Mouse (Mus musculus) embryonic facial prominence, embryonic 12.5 days (tissue): Measurements from ENCODE around the gene Brinp2. TPM values are rescaled to one million over a fixed set of nuclear protein-coding genes. Genes with fewer than 3 reads are reported as not detected.

ENCODE experiments used
- ATAC-seq: fragments of 200-750 bp; cut with Nextera tagmentation; 2 replicates; pipeline ENCODE4 v1.8.0; 2017; ENCODE audit not compliant: insufficient number of reproducible peaks, insufficient read depth, low FRiP score, low TSS enrichment
- H3K27ac ChIP-seq: fragments of 300-500 bp; sonication (generic); 2 replicates; pipeline ENCODE4 v1.5.1; 2016; ENCODE audit warnings: mild to moderate bottlenecking
- H3K27me3 ChIP-seq: fragments of 300-500 bp; sonication (generic); 2 replicates; pipeline ENCODE4 v1.6.1; 2016; ENCODE audit warnings: mild to moderate bottlenecking, moderate library complexity
- H3K36me3 ChIP-seq: fragments of 300-500 bp; sonication (generic); 2 replicates; pipeline ENCODE4 v1.6.1; 2016; ENCODE audit warnings: mild to moderate bottlenecking
- H3K4me1 ChIP-seq: fragments of 300-500 bp; sonication (generic); 2 replicates; pipeline ENCODE4 v1.6.1; 2016
- H3K4me2 ChIP-seq: fragments of 300-500 bp; sonication (generic); replicated peaks from 2 replicates; pipeline ENCODE4 v1.6.1; 2016; ENCODE audit warnings: mild to moderate bottlenecking, moderate library complexity
- H3K4me3 ChIP-seq: fragments of 300-500 bp; sonication (generic); 2 replicates; pipeline ENCODE4 v1.5.1; 2016; ENCODE audit warnings: mild to moderate bottlenecking
- H3K9ac ChIP-seq: fragments of 300-500 bp; sonication (generic); 2 replicates; pipeline ENCODE4 v1.6.1; 2016; ENCODE audit warnings: mild to moderate bottlenecking, moderate library complexity
- H3K9me3 ChIP-seq: fragments of 300-500 bp; sonication (generic); 2 replicates; pipeline ENCODE4 v1.6.1; 2016; ENCODE audit warnings: mild to moderate bottlenecking, moderate library complexity
- WGBS: fragments of 180-500 bp; shearing (Covaris S2); methylation state at CpG from one replicate; pipeline ENCODE4 v1.1.7; 2016; 5-methylcytosine and 5-hydroxymethylcytosine counted together
- polyA plus RNA-seq: library from polyadenylated mRNA; unstranded; fragments of >200 nt; fragmentation: Nextera tagmentation; extraction: Ambion mirVana; gene quantifications from 2 replicates; pipeline ENCODE4 v1.2.1, GENCODE M21; 2016

Gene Brinp2
- polyA plus RNA-seq, 1 experiment from 2014 or later: 1.1 TPM

- no peaks in the 10 kb centered on the region for H3K36me3 ChIP-seq
- H3K27ac ChIP-seq: no peak overlapping the region
- no peaks in the 10 kb centered on the region for H3K9me3 ChIP-seq
- no peak for ATAC-seq
- 11% methylated on average over 28 of the region's 28 CpGs for whole genome bisulfite sequencing
- peaks cover 35% of the 10 kb centered on the region for H3K27me3 ChIP-seq
- peaks cover 7% of the 10 kb centered on the region; the same call in 1 of the 2 replicates for H3K4me1 ChIP-seq
- H3K4me3 ChIP-seq: peak overlapping the region; percentile 58
- peak overlapping the region; percentile 83 for H3K4me2 ChIP-seq
- 0 out of 2 replicates have a peak overlapping the region, but pooled peaks have one; percentile 31 for H3K9ac ChIP-seq
Measured at GRCm38 (mm10) chr1:158355177-158356050, 712 bp downstream of the Brinp2 start.

DNA sequence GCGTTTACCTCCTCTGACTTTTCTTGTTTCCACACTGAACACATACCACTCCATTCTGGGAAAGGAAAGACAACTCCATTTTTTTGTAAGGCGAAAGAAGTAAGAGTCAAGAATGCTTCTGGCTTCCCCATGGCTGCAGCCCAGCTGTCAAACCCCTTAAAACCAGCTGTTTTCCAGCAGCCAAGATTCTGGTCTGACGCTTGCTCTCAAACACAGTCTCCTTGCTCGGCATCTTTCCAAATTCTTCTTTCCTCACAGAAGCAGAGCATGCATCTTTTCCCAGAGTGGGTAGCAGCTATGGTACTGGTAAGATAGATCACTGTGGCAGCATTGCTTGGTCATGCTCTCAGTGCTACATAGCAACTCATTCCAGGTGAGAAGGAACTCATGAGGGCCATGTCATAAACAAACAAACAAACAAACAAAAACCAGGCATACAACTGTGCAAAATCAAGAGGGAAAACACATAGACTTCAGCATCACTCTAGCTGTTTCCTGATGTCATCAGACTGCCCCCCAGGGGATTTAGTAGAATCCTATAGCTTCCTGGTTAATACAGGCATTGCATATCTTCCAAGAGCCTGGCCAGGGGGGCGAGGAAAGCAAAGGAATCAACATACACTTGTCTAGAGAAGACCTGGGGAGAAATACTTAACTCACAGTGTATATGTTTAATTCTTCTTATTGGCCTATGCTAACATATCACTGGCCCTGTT, 2.3 kb downstream of the Brinp2 start:
- Histone ChIP-seq H3K4me3 (no peak overlapping the region), H3K9me3 (no peaks in the 10 kb centered on the region), H3K4me2 (no peak overlapping the region), H3K27ac (no peak overlapping the region), H3K9ac (no peak overlapping the region), H3K27me3 (peaks cover 35% of the 10 kb centered on the region), H3K36me3 (no peaks in the 10 kb centered on the region), H3K4me1 (peaks cover 7% of the 10 kb centered on the region; the same call in 1 of the 2 replicates)
- no peak for ATAC-seq
- 77% methylated on average over 5 of the region's 5 CpGs for WGBS

GRCm38 (mm10) chr1:158343243-158343714, 12.8 kb downstream of the Brinp2 start:
- ATAC-seq: no peak
- H3K9me3 ChIP-seq: no peaks in the 10 kb centered on the region
- H3K4me2 ChIP-seq: no peak overlapping the region
- no peak overlapping the region for H3K9ac ChIP-seq
- no peak overlapping the region for H3K27ac ChIP-seq
- 36% methylated on average over 6 of the region's 6 CpGs for WGBS
- H3K27me3 ChIP-seq: no peaks in the 10 kb centered on the region
- H3K4me3 ChIP-seq: no peak overlapping the region
- no peaks in the 10 kb centered on the region for H3K4me1 ChIP-seq
- H3K36me3 ChIP-seq: no peaks in the 10 kb centered on the region

- Histone ChIP-seq H3K9me3 (no peaks in the 10 kb centered on the region), H3K4me2 (no peak overlapping the region), H3K4me3 (no peak overlapping the region), H3K27ac (no peak overlapping the region), H3K36me3 (no peaks in the 10 kb centered on the region), H3K9ac (no peak overlapping the region), H3K27me3 (no peaks in the 10 kb centered on the region), H3K4me1 (no peaks in the 10 kb centered on the region)
- WGBS: 89% methylated on average over 2 of the region's 2 CpGs
- ATAC-seq: no peak
Measured at GRCm38 (mm10) chr1:158328839-158329238, 27.3 kb downstream of the Brinp2 start.

DNA sequence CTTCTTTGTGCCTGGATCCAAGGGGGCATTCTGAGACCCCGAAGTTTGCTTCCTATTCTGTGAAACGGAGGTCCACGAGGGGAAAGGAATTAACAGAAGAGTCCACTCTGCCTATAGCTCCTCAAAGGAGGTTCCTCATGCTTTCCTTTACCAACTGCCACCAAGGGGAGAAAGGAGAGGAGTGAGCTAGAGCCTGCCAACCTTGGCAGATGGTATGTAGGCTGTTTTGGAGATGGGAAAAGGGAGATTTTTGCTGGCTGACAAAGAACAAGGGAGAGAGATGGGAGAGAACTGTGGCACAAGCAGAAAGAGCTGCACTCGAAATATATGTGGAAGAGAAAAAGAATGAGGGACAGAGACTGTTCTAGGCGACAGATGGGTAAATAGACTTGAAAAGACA, 28.0 kb downstream of the Brinp2 start:
- no peaks in the 10 kb centered on the region for H3K27me3 ChIP-seq
- no peak overlapping the region for H3K9ac ChIP-seq
- no peaks in the 10 kb centered on the region for H3K36me3 ChIP-seq
- WGBS: 82% methylated on average over 5 of the region's 5 CpGs
- H3K9me3 ChIP-seq: no peaks in the 10 kb centered on the region
- H3K4me1 ChIP-seq: no peaks in the 10 kb centered on the region
- no peak for ATAC-seq
- H3K27ac ChIP-seq: no peak overlapping the region
- no peak overlapping the region for H3K4me2 ChIP-seq
- no peak overlapping the region for H3K4me3 ChIP-seq

DNA sequence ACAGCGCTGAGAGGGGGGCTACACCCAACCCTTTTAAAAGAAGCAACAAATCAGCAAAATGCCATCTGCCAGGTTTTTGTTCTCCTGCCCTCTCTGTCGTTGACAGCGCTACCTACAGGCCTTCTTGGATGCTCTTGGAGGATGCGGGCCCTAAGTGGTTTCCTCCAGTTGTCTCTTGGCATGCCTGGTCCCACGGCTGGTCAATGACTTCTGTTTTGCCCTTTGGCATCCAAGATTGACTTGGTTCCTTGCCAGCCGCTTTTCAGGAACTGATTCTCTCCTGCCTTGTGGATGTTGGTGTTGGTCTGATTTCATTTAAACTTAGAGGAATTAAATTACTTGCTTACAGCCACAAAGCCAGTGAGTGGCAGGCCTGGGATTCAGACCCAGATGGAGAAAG, 32.8 kb downstream of the Brinp2 start:
- Histone ChIP-seq H3K9ac (no peak overlapping the region), H3K27ac (peak overlapping the region; percentile 7; the same call in 1 of the 2 replicates), H3K9me3 (no peaks in the 10 kb centered on the region), H3K4me3 (no peak overlapping the region), H3K4me2 (no peak overlapping the region), H3K27me3 (no peaks in the 10 kb centered on the region), H3K36me3 (no peaks in the 10 kb centered on the region), H3K4me1 (no peaks in the 10 kb centered on the region)
- ATAC-seq: no peak
- 67% methylated on average over 6 of the region's 6 CpGs for WGBS

DNA sequence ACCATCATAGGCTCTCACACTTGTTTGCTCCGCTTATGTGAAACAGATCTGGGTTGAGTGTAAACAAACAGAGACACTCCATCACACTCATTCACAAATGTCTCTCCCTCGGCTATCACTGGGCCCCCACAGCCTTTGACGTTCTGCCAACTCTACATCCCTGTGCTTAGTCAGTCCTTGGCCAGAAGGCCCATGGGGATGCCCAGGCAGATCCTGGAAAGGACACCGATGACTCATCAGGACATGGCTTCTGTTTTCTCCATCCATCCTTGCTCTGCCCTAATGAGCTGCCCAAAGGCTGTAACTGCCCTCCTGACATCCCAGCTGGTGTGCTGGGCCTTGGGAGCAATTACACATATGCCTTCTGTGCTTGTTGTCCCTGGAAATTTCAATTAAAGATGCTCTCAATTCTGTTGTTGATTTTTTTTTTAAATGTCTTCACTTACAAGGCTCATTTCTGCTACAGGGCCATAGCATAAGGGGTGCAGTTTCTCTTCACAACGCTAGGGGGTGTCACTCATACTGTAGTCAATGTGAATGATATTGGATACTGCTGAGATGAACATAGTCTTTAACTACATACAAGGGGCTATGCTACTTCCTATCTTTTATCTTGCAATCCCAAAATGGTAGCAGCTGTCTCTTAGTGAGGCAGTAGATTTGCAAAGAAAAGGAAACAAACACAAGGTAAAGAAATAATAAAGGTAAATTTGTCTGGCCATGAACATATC, 45.5 kb downstream of the Brinp2 start:
- H3K4me3 ChIP-seq: no peak overlapping the region
- no peak for ATAC-seq
- WGBS: 76% methylated on average over 5 of the region's 5 CpGs

GRCm38 (mm10) chr1:158297042-158297441, 59.1 kb downstream of the Brinp2 start:
- Histone ChIP-seq H3K4me2 (no peak overlapping the region), H3K9ac (no peak overlapping the region), H3K4me1 (peaks cover 16% of the 10 kb centered on the region), H3K4me3 (no peak overlapping the region), H3K36me3 (no peaks in the 10 kb centered on the region), H3K27ac (no peak overlapping the region), H3K27me3 (0 out of 2 replicates have a peak, but pooled peaks cover 3% of the 10 kb centered on the region), H3K9me3 (no peaks in the 10 kb centered on the region)
- 54% methylated on average over 7 of the region's 7 CpGs for WGBS
- ATAC-seq: no peak

More for the DNA sequence above, 45.5 kb downstream of the Brinp2 start:
- H3K9ac ChIP-seq: no peak overlapping the region
- H3K4me2 ChIP-seq: no peak overlapping the region
- no peaks in the 10 kb centered on the region for H3K36me3 ChIP-seq
- H3K9me3 ChIP-seq: no peaks in the 10 kb centered on the region
- H3K27ac ChIP-seq: no peak overlapping the region
- H3K4me1 ChIP-seq: no peaks in the 10 kb centered on the region
- no peaks in the 10 kb centered on the region for H3K27me3 ChIP-seq

DNA sequence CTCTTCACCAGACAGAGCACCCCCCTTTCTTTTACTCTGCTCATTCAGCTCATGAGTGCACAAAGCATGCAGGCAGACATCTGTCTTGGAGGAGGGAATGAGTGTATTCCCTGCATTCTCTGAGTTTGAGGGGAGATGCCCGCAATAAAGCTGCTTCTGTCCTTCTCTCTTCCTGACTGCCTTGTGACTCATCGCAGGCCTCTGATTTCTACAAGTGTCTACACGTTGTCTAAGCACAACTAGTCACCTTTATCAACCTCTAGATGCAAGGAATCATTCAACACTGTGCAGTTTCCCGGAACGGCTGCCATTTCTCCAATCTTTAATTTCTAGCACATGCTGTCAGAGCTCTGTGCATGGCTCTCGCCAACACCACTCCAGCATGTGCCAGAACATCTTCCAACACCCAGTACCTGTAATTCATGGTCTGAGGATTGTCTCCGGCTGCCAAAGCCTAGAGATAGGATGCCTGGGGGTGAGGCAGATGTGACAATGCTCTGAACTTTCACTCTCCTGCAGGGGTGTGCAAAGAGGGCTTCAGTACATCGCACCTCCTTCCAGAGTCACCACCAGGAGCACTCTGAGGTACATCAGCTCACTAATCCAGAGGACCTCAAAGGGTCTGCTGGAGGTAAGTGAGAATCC, 59.7 kb downstream of the Brinp2 start:
- no peak overlapping the region for H3K27ac ChIP-seq
- no peaks in the 10 kb centered on the region for H3K36me3 ChIP-seq
- H3K4me3 ChIP-seq: no peak overlapping the region
- 74% methylated on average over 8 of the region's 8 CpGs for WGBS
- 0 out of 2 replicates have a peak, but pooled peaks have one; percentile 13 for ATAC-seq
- no peaks in the 10 kb centered on the region for H3K9me3 ChIP-seq
- H3K27me3 ChIP-seq: 0 out of 2 replicates have a peak, but pooled peaks cover 3% of the 10 kb centered on the region
- no peak overlapping the region for H3K4me2 ChIP-seq
- H3K9ac ChIP-seq: no peak overlapping the region
- peaks cover 16% of the 10 kb centered on the region for H3K4me1 ChIP-seq

- 0 out of 2 replicates have a peak, but pooled peaks cover 3% of the 10 kb centered on the region for H3K27me3 ChIP-seq
- H3K36me3 ChIP-seq: no peaks in the 10 kb centered on the region
- no peak overlapping the region for H3K4me2 ChIP-seq
- H3K9ac ChIP-seq: no peak overlapping the region
- no peak overlapping the region for H3K27ac ChIP-seq
- 34% methylated on average over 16 of the region's 16 CpGs for WGBS
- H3K4me3 ChIP-seq: no peak overlapping the region
- H3K9me3 ChIP-seq: no peaks in the 10 kb centered on the region
- peaks cover 16% of the 10 kb centered on the region for H3K4me1 ChIP-seq
- no peak for ATAC-seq
Measured at GRCm38 (mm10) chr1:158295270-158295669, 60.9 kb downstream of the Brinp2 start.

GRCm38 (mm10) chr1:158285198-158285597, 70.9 kb downstream of the Brinp2 start:
- no peak overlapping the region for H3K9ac ChIP-seq
- H3K4me3 ChIP-seq: no peak overlapping the region
- H3K27me3 ChIP-seq: no peaks in the 10 kb centered on the region
- H3K36me3 ChIP-seq: no peaks in the 10 kb centered on the region
- ATAC-seq: no peak
- no peaks in the 10 kb centered on the region for H3K4me1 ChIP-seq
- H3K27ac ChIP-seq: no peak overlapping the region
- H3K4me2 ChIP-seq: no peak overlapping the region
- WGBS: 67% methylated on average over 3 of the region's 3 CpGs
- no peaks in the 10 kb centered on the region for H3K9me3 ChIP-seq
